Mouse (Mus musculus): ENCODE results near the gene Hist1h2ao.
"Not testable (repeated sequence)": the region's sequence is repeated elsewhere in the genome, so short reads cannot be mapped to it uniquely, and the experiment has no call there.

Hist1h2ao gene

DNA sequence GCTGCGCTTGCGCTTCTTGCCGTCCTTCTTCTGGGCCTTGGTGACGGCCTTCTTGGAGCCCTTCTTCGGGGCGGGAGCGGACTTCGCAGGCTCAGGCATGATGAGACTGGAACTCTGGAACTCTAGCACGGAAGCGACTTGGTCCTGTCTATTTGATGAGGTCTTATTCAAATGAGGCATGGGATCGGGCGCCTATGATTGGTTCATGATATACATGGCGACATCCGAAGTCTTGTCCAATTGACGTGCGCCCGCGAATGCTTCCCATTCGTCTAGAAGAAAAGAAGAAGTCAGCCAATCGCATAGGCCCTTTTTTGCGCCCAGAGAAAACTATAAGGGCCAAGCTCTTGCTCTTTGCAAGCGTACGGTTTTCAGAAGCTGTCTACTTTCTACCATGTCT lies at the start of gene Hist1h2ao, which contains the start of gene Hist1h2bq:
Gene Hist1h2ao (plus strand): TSS at position 393 of the 400 bp plus-strand sequence.
Gene Hist1h2bq (minus strand): TSS at position 125 of the 400 bp plus-strand sequence.
- DNase-seq (ENCODE audit: low read depth in 1 of 2, low spot score in 2 of 2), result not testable (repeated sequence)

DNA sequence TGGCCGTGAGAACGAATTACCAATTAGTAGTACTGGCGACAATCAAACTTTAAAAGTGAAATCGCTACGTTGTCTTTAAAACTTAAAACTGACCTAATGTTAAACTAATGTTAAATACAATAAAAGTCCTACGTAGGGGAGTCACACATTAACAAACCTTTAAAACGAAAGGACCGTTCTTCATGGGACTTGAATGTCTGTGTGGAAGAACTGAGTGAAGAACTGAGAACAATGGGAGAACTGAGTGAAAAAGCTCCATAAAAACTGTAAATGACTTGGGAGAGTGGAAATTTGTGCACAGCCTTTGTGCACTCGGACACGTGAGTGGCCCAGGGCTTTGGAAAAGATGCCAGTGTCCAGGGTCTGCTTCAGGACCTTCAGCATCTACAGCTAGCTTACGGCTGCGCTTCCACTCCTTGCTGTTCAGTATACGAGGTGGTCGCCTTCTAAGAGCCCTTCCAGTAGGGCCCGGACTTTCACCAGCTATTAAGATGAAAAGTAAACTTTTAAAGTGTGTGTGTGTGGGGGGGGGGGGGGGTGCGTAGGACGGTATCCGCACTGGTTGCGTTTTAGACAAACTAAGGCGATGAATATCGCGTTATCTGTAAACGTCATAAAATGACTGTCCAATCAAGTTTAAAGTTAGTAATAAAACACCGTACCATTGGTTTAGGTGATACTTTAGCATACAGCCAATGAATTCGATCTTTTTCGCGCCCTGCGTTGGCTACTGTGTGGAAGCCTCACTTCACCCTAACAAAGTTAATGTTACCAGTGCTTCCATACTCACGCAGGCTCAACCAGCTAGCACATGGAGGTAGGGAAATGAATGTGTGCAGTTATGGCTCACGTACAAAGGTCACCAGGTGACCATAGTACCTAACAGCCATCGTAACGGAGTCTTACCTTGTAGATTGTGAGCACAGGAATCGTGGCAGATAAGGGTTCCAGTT lies 31.2 kb upstream of the Hist1h2ao start:
- peak; percentile 40 to 56 for DNase-seq (ENCODE audit: low read depth in 1 of 2, low spot score in 2 of 2)

DNA sequence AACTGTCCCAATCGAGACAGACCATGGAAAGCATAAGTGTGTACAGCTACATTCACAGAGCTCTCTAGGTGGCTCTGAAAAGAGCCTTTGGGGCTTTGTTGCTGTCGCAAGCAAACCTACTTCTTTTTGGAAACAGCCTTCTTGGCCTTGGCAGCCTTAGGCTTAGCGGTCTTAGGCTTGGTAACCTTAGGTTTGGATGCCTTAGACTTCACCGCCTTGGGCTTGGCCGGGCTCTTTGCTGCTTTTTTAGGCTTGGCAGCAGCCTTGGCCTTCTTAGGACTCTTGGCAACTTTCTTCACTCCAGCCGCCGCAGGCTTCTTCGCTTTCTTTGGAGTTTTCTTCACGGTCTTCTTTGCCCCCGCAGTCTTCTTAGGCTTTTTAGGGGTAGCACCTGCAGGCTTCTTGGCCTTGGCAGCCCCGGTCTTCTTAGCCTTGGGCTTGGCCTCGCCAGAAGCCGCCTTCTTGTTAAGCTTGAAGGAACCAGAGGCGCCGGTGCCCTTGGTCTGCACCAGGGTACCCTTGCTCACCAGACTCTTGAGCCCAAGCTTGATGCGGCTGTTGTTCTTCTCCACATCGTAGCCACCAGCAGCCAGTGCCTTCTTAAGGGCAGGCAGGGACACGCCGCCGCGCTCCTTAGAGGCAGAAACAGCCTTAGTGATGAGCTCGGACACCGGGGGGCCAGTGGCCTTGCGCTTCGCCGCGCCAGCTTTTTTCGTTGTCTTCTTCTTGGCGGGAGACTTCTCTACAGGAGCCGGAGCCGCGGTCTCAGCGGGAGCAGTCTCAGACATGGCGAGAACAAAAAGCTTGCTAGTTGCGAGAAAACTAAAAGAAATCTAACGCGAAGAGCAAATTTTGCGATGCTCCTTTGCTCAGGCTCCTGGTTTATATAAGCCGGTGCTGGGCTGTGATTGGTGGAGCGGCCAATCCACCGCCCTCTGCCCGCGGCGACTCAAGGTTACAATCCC lies 30.2 kb upstream of the Hist1h2ao start, which contains the start of gene Hist1h1b:
Gene Hist1h1b (minus strand): TSS at position 859 of the 965 bp plus-strand sequence.
- peak; percentile 32 to 50 for DNase-seq (ENCODE audit: low read depth in 1 of 2, low spot score in 2 of 2)

- DNase-seq (ENCODE audit: low read depth in 1 of 2, low spot score in 2 of 2), result no peak
Measured at GRCm38 (mm10) chr13:21781021-21781555, 29.2 kb upstream of the Hist1h2ao start.

GRCm38 (mm10) chr13:21781639-21782038 lies 28.6 kb upstream of the Hist1h2ao start:
- no peak for DNase-seq (ENCODE audit: low read depth in 1 of 2, low spot score in 2 of 2)

GRCm38 (mm10) chr13:21782361-21783254 lies 27.7 kb upstream of the Hist1h2ao start:
- not testable (repeated sequence) for DNase-seq (ENCODE audit: low read depth in 1 of 2, low spot score in 2 of 2)

DNA sequence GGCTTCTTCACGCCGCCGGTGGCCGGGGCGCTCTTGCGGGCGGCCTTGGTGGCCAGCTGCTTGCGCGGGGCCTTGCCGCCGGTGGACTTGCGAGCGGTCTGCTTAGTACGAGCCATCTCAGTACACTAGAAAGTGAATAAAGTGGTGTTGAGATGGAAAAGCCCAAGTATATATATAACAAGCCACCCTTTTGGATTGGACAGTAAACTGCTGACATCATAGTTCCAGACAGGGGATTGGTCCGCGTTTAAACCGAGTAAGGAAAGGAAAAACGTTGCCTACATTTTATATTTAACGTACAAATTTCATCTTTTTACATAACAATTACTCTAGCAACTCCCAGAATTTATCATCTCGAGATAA lies 27.0 kb upstream of the Hist1h2ao start, which contains the start of gene Hist1h3i:
Gene Hist1h3i (minus strand): TSS at position 116 of the 363 bp plus-strand sequence.
- peak; percentile 24 to 54 for DNase-seq (ENCODE audit: low read depth in 1 of 2, low spot score in 2 of 2)

DNA sequence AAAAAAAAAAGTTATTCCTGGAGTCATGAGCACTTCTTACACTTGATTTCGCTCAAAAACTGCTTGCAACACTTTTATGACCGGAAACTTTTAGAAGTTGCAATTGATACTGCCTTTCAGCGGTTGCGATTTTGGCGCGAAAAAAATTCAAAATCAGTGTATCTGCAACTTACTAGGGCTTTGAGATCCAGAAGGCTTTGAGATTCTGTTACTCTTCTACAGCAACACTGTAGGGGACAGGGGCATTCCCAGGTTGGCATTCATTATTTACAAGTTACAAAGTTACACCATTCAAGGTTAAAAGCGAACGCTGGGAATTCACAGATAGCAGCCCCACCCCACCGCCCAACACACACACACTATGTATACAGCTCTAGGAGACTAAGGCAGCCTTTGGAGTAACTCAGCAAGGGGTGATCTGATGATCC lies 26.5 kb upstream of the Hist1h2ao start:
- DNase-seq (ENCODE audit: low read depth in 1 of 2, low spot score in 2 of 2), result no peak

GRCm38 (mm10) chr13:21784311-21784710 lies 26.0 kb upstream of the Hist1h2ao start:
- no peak for DNase-seq (ENCODE audit: low read depth in 1 of 2, low spot score in 2 of 2)

- DNase-seq (ENCODE audit: low read depth in 1 of 2, low spot score in 2 of 2), result no peak
Measured at GRCm38 (mm10) chr13:21786189-21786898, 23.9 kb upstream of the Hist1h2ao start.

DNA sequence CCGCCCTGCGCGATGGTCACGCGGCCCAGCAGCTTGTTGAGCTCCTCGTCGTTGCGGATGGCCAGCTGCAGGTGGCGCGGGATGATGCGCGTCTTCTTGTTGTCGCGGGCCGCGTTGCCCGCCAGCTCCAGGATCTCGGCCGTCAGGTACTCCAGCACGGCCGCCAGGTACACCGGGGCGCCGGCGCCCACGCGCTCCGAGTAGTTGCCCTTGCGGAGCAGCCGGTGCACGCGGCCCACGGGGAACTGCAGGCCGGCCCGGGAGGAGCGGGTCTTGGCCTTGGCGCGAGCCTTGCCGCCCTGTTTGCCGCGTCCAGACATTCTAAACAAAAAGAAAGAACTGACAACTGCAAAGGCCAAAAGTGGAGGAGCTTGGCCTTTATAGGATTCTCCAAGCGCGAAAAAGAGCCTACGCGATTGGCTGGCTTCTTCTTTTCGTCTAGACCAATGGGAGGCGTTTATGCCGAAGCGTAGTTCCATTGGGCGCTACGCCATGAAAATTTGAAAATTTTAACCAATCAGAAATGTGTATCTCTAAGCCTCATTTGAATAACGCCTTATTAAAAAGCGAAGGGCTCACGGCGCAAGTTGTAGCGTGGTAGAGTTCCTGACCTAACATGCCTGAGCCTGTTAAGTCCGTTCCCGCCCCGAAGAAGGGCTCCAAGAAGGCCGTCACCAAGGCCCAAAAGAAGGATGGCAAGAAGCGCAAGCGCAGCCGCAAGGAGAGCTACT lies 23.2 kb upstream of the Hist1h2ao start, which contains the start of the genes Hist1h2an and Hist1h2bp:
Gene Hist1h2an (minus strand): TSS at position 320 of the 731 bp plus-strand sequence.
Gene Hist1h2bp (plus strand): TSS at position 563 of the 731 bp plus-strand sequence.
- peak; percentile 74 to 84 for DNase-seq (ENCODE audit: low read depth in 1 of 2, low spot score in 2 of 2)

DNA sequence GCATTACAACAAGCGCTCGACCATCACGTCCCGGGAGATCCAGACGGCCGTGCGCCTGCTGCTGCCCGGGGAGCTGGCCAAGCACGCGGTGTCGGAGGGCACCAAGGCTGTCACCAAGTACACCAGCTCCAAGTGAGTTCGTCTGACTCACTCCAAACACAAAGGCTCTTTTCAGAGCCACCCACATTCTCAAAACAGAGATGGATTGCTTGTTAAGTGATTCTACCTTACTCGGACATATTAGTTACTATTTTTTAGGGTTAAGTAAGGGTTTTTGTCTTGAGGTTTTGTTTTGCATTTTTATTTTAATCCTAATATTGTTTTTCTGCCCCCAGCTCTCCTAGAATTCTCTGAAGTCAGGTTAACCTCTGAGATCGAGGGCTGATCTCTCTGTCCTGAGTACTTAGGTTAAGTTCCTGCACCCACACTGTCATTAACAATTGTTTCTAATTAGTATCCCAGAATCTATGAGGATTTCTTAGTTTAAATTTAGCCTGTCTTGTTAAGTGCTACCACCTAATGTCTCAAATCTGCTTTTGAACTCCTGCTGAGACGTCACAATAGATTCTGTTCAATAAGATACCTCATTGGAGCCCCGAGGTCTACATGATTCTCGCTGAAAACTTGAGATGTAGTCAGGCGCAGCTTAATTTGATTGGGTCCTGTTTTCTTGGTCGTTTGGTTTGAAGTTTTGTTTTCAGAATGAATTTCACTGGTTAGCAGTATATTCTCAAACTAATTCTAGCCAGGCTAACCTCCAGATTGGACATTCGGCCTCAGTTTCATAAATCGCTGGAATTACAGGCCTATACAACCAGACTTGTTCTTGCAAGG lies 22.3 kb upstream of the Hist1h2ao start:
- no peak for DNase-seq (ENCODE audit: low read depth in 1 of 2, low spot score in 2 of 2)

- no peak for DNase-seq (ENCODE audit: low read depth in 1 of 2, low spot score in 2 of 2)
Measured at GRCm38 (mm10) chr13:21789925-21790324, 20.3 kb upstream of the Hist1h2ao start.

GRCm38 (mm10) chr13:21790601-21791283 lies 19.5 kb upstream of the Hist1h2ao start:
- no peak for DNase-seq (ENCODE audit: low read depth in 1 of 2, low spot score in 2 of 2)

DNA sequence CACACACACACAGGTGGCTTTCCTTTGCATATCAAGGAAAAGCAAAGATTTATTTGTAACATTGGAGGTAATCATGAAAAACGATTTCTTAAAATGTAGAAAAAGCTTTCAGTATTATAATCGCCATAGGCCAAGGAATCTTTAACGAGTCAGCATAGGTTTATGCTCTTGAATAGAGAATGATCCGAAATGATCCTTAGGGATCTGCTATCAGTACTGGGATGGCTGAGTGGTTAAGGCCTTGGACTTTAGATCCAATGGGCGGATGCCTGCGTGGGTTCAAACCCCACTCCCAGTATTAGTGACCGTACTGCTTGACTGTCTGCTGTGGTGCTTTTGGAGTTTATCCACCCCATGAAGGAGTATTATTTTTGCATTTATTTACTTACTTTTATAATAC lies 14.7 kb upstream of the Hist1h2ao start:
- DNase-seq (ENCODE audit: low read depth in 1 of 2, low spot score in 2 of 2), result no peak

- not testable (repeated sequence) for DNase-seq (ENCODE audit: low read depth in 1 of 2, low spot score in 2 of 2)
Measured at GRCm38 (mm10) chr13:21797163-21797562, 13.1 kb upstream of the Hist1h2ao start.

DNA sequence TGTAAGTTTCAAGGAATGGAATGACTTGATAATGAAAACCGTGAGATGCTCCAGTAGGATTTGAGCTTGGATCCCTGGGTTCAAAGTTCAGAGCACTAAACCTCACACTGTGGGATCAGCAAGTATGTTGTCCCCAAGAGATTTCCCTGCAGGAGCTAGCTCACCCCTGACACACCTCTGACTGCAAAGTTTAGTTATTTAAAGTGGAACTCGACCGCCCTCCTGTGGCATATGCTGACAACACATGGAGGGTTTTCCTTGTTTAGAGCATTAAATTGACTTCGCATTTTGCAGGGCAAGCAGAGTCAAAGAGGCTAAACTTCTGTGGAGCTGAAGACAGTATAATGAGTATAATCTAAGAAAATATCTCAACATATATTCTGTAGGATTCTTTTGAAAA lies 7.2 kb upstream of the Hist1h2ao start:
- not testable (repeated sequence) for DNase-seq (ENCODE audit: low read depth in 1 of 2, low spot score in 2 of 2)
